Mouse (Mus musculus): Measurements from ENCODE around the gene Usp19. TPM values are rescaled to one million over a fixed set of nuclear protein-coding genes. Genes with fewer than 3 reads are reported as not detected.
A peak's percentile ranks its signal among the peaks of the same experiment; 100 is the strongest.

Usp19 gene
- 78.0 and 84.2 TPM in 2 replicates for polyA plus RNA-seq (2016; fragmentation: Nextera tagmentation; extraction: Ambion mirVana)

- peak within 1 kb of the TSS; percentile 97 for H3K4me3 ChIP-seq
- no peaks in the 10 kb centered on the region for H3K27me3 ChIP-seq (replicated peaks)
- H3K27ac ChIP-seq (ENCODE audit: poor library complexity, severe bottlenecking): peak within 1 kb of the TSS; percentile 98
- no peaks in the 10 kb centered on the region for H3K9me3 ChIP-seq (replicated peaks)
- H3K36me3 ChIP-seq: peaks cover 81% of the 10 kb centered on the region
- peak; percentile 91 for ATAC-seq (ENCODE audit: insufficient number of reproducible peaks, low FRiP score)
- H3K4me1 ChIP-seq (replicated peaks): peaks cover 26% of the 10 kb centered on the region
- peak within 1 kb of the TSS; percentile 99 for H3K9ac ChIP-seq
- peak within 1 kb of the TSS; percentile 93 for H3K4me2 ChIP-seq
- under 1% methylated on average over 69 of the region's 69 CpGs for WGBS
These were observed at the start of gene Usp19 for GRCm38 (mm10) chr9:108490559-108491285. Usp19 (plus strand) TSS chr9:108490602.

GRCm38 (mm10) chr9:108441236-108441919 lies 49.0 kb upstream of the Usp19 start:
- Histone ChIP-seq H3K9me3 (replicated peaks) (no peaks in the 10 kb centered on the region), H3K4me1 (replicated peaks) (peaks cover 31% of the 10 kb centered on the region), H3K27ac (ENCODE audit: poor library complexity, severe bottlenecking) (no peak overlapping the region), H3K27me3 (replicated peaks) (no peaks in the 10 kb centered on the region), H3K4me3 (no peak overlapping the region), H3K36me3 (no peaks in the 10 kb centered on the region), H3K9ac (no peak overlapping the region), H3K4me2 (no peak overlapping the region)
- WGBS: 62% methylated on average over 11 of the region's 11 CpGs
- no peak for ATAC-seq (ENCODE audit: insufficient number of reproducible peaks, low FRiP score)

DNA sequence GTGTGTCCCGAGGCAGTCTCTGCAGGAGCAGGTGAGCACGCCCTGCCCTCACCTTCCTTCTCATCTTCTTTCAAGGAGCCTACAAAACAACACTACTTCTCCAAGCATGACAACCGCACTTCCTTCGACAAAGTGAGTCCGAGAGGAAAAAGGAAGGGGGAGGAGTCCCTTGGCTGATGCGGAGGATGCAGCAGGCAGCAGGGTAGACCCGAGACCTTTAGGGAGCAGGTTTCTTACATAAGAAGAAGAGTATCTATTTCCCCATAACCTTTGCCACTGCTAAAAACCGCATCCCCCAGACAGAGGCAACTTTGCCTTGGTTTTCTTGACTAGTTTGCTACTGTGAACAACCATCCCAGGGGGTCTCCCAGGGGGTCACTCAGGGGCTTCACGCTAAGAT lies 45.3 kb upstream of the Usp19 start:
- 63% methylated on average over 9 of the region's 9 CpGs for WGBS
- H3K9ac ChIP-seq: no peak overlapping the region
- no peaks in the 10 kb centered on the region for H3K9me3 ChIP-seq (replicated peaks)
- peaks cover 50% of the 10 kb centered on the region for H3K4me1 ChIP-seq (replicated peaks)
- H3K27ac ChIP-seq (ENCODE audit: poor library complexity, severe bottlenecking): no peak overlapping the region
- peaks cover 19% of the 10 kb centered on the region for H3K36me3 ChIP-seq
- H3K27me3 ChIP-seq (replicated peaks): no peaks in the 10 kb centered on the region
- H3K4me3 ChIP-seq: no peak overlapping the region
- no peak for ATAC-seq (ENCODE audit: insufficient number of reproducible peaks, low FRiP score)
- no peak overlapping the region for H3K4me2 ChIP-seq

- peaks cover 59% of the 10 kb centered on the region for H3K4me1 ChIP-seq (replicated peaks)
- H3K27ac ChIP-seq (ENCODE audit: poor library complexity, severe bottlenecking): peak overlapping the region; percentile 97
- no peaks in the 10 kb centered on the region for H3K27me3 ChIP-seq (replicated peaks)
- H3K9ac ChIP-seq: peak overlapping the region; percentile 62
- peak; percentile 15; the same call in 1 of the 2 replicates for ATAC-seq (ENCODE audit: insufficient number of reproducible peaks, low FRiP score)
- no peaks in the 10 kb centered on the region for H3K9me3 ChIP-seq (replicated peaks)
- H3K36me3 ChIP-seq: peaks cover 19% of the 10 kb centered on the region
- H3K4me3 ChIP-seq: peak overlapping the region; percentile 67
- H3K4me2 ChIP-seq: peak overlapping the region; percentile 84
- WGBS: 34% methylated on average over 4 of the region's 4 CpGs
These were observed 40.5 kb upstream of the Usp19 start for GRCm38 (mm10) chr9:108449860-108450259.

DNA sequence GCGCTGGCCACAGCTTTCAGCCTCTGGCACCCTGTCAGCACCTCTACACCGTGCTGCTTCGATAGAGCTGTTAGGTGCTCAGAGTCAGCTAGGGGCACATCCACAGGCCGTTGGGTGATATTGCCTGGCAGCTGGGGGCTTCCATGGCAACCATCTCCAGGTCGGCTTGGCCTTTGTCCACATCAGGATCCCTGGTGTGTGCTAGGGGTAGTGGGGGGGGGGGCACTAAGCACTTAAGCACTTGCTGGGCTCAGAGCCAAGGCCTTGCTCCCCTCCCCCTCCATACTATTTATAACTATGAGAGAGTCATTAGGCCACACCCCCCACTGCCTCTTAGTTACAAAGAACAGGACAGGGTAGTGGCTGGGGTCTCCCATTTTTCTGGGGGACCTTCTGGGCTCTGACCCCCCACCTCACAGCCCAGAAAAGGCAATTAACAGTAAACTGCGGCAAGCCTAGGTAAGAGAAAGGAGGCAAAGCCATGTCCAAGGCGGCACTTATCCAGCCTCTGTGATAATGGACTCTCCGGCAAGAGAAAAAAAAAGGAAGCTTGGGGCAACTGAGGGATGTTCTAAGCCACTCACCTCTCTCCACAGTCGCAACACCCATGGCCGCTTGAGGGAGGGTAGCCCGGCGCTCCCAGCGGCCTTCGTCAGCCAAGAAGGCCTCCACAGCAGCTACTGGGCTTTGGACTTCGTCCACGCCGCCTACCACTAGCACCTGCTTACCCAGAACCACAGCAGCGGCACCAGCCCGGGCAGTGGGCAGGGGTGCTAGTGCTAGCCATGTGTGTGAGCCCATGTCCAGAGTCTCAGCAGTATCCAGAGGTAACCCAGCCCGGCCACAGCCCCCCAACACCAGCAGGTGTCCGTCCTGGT lies 39.9 kb upstream of the Usp19 start:
- Histone ChIP-seq H3K4me3 (peak overlapping the region; percentile 67), H3K9ac (peak overlapping the region; percentile 84), H3K36me3 (peaks cover 19% of the 10 kb centered on the region), H3K9me3 (replicated peaks) (no peaks in the 10 kb centered on the region), H3K27me3 (replicated peaks) (no peaks in the 10 kb centered on the region), H3K4me2 (peak overlapping the region; percentile 84), H3K4me1 (replicated peaks) (peaks cover 56% of the 10 kb centered on the region), H3K27ac (ENCODE audit: poor library complexity, severe bottlenecking) (peak overlapping the region; percentile 97)
- 41% methylated on average over 21 of the region's 21 CpGs for WGBS
- ATAC-seq (ENCODE audit: insufficient number of reproducible peaks, low FRiP score): peak; percentile 75

- no peaks in the 10 kb centered on the region for H3K9me3 ChIP-seq (replicated peaks)
- peak overlapping the region; percentile 84 for H3K4me2 ChIP-seq
- no peaks in the 10 kb centered on the region for H3K27me3 ChIP-seq (replicated peaks)
- WGBS: 54% methylated on average over 6 of the region's 6 CpGs
- H3K4me1 ChIP-seq (replicated peaks): peaks cover 50% of the 10 kb centered on the region
- H3K27ac ChIP-seq (ENCODE audit: poor library complexity, severe bottlenecking): peak overlapping the region; percentile 97
- peak overlapping the region; percentile 84 for H3K9ac ChIP-seq
- H3K36me3 ChIP-seq: peaks cover 19% of the 10 kb centered on the region
- peak overlapping the region; percentile 67 for H3K4me3 ChIP-seq
- ATAC-seq (ENCODE audit: insufficient number of reproducible peaks, low FRiP score): no peak
These were observed 39.3 kb upstream of the Usp19 start for GRCm38 (mm10) chr9:108451170-108451493.

DNA sequence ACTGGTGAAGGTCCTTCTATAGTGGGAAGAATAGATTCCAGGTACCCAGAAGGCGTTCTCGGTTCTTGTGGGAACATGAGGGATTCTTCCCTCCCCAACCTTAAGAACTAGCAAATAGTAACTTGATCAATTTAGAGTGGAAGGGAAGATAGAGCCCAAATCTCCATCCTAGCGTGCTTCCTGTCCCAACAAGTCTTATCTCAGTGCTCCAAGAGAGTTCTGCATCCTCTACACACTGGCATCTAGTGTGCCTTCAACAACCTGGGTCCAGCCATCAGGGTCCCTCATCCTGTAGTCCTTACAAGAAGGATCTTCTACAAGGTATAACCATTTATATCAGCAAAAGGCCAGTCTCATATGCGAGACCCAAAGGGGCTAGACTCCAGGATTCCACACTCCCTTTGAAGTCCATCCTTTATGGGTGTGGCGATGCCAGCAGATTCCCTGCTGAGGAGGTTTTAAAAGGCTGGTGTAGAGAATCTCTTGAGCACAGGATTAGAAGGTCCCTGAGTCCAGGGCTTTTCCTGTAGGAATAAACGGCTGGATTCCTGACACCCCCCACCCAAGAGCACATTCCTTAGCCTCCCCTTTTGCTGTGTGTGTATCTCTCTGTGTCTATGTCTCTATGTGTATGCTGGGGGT lies 38.8 kb upstream of the Usp19 start:
- peak overlapping the region; percentile 84 for H3K4me2 ChIP-seq
- WGBS: 33% methylated on average over 6 of the region's 6 CpGs
- peaks cover 50% of the 10 kb centered on the region for H3K4me1 ChIP-seq (replicated peaks)
- peak overlapping the region; percentile 67 for H3K4me3 ChIP-seq
- H3K27me3 ChIP-seq (replicated peaks): no peaks in the 10 kb centered on the region
- H3K27ac ChIP-seq (ENCODE audit: poor library complexity, severe bottlenecking): peak overlapping the region; percentile 97
- peak overlapping the region; percentile 84 for H3K9ac ChIP-seq
- peaks cover 19% of the 10 kb centered on the region for H3K36me3 ChIP-seq
- ATAC-seq (ENCODE audit: insufficient number of reproducible peaks, low FRiP score): no peak
- H3K9me3 ChIP-seq (replicated peaks): no peaks in the 10 kb centered on the region

GRCm38 (mm10) chr9:108452291-108452906 lies 38.0 kb upstream of the Usp19 start:
- peaks cover 50% of the 10 kb centered on the region for H3K4me1 ChIP-seq (replicated peaks)
- under 1% methylated on average over 40 of the region's 40 CpGs for WGBS
- H3K9me3 ChIP-seq (replicated peaks): no peaks in the 10 kb centered on the region
- peak overlapping the region; percentile 84 for H3K9ac ChIP-seq
- ATAC-seq (ENCODE audit: insufficient number of reproducible peaks, low FRiP score): peak; percentile 81
- peaks cover 18% of the 10 kb centered on the region for H3K36me3 ChIP-seq
- H3K27ac ChIP-seq (ENCODE audit: poor library complexity, severe bottlenecking): peak overlapping the region; percentile 97
- H3K27me3 ChIP-seq (replicated peaks): no peaks in the 10 kb centered on the region
- peak overlapping the region; percentile 67 for H3K4me3 ChIP-seq
- H3K4me2 ChIP-seq: peak overlapping the region; percentile 84

- peak overlapping the region; percentile 84 for H3K4me2 ChIP-seq
- peak overlapping the region; percentile 84 for H3K9ac ChIP-seq
- peak overlapping the region; percentile 67 for H3K4me3 ChIP-seq
- H3K27ac ChIP-seq (ENCODE audit: poor library complexity, severe bottlenecking): peak overlapping the region; percentile 97
- no peak for ATAC-seq (ENCODE audit: insufficient number of reproducible peaks, low FRiP score)
- peaks cover 50% of the 10 kb centered on the region for H3K4me1 ChIP-seq (replicated peaks)
- peaks cover 13% of the 10 kb centered on the region for H3K36me3 ChIP-seq
- WGBS: 36% methylated on average over 6 of the region's 6 CpGs
- H3K27me3 ChIP-seq (replicated peaks): no peaks in the 10 kb centered on the region
- H3K9me3 ChIP-seq (replicated peaks): no peaks in the 10 kb centered on the region
These were observed 37.5 kb upstream of the Usp19 start for GRCm38 (mm10) chr9:108452911-108453310.

DNA sequence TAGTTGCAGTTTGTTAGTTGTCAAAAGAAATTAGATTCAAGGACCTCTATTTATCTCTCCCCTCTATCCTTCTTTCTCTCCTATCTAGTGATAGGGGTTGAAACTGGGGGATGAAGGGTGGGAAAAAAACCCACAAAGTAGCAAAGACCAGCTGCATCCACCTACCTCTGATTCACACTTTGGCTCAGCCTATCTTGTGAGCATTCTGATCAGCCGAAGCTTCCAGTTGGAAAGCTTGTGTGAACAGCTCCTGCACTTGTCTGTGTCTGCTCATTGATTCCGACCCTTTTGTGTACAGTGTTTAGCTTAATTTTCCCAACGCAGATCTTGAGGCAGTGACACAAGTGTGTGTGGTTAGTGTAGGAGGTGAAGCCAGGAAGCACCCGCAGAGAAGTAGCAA lies 36.9 kb upstream of the Usp19 start:
- no peak for ATAC-seq (ENCODE audit: insufficient number of reproducible peaks, low FRiP score)
- H3K36me3 ChIP-seq: peaks cover 7% of the 10 kb centered on the region
- peak overlapping the region; percentile 84; the same call in 1 of the 2 replicates for H3K9ac ChIP-seq
- H3K4me2 ChIP-seq: no peak overlapping the region
- no peak overlapping the region for H3K4me3 ChIP-seq
- H3K9me3 ChIP-seq (replicated peaks): no peaks in the 10 kb centered on the region
- peaks cover 45% of the 10 kb centered on the region for H3K4me1 ChIP-seq (replicated peaks)
- WGBS: 76% methylated on average over 4 of the region's 4 CpGs
- no peaks in the 10 kb centered on the region; the same call in 1 of the 2 replicates for H3K27me3 ChIP-seq (replicated peaks)
- H3K27ac ChIP-seq (ENCODE audit: poor library complexity, severe bottlenecking): no peak overlapping the region; the same call in 1 of the 2 replicates

All from heart, embryonic 12.5 days (tissue).